Mouse (Mus musculus): ENCODE measurements around the gene Itm2c. TPM values are rescaled to one million over a fixed set of nuclear protein-coding genes. Genes with fewer than 3 reads are reported as not detected.
A peak's percentile ranks its signal among the peaks of the same experiment; 100 is the strongest.

Itm2c gene
- polyA plus RNA-seq (2012; ENCODE audit: insufficient read depth, insufficient read length, missing spikeins) = 25.8 and 34.7 TPM in 2 replicates

- Histone ChIP-seq H3K27ac (replicated peaks; ENCODE audit: low read depth, low read length) (peak within 1 kb of the TSS; percentile 19; the same call in 1 of the 2 replicates), H3K4me3 (ENCODE audit: insufficient read depth, low read depth, low read length) (peak within 1 kb of the TSS; percentile 86), H3K4me1 (ENCODE audit: control insufficient read depth, insufficient read depth, insufficient read length, low read length) (peaks cover 18% of the 10 kb centered on the region; the same call in 1 of the 2 replicates)
Observed at GRCm38 (mm10) chr1:85894231-85894747, at the start of gene Itm2c. TSS of gene Itm2c (plus strand) at chr1:85894281.

- Histone ChIP-seq H3K27ac (replicated peaks; ENCODE audit: low read depth, low read length) (no peak overlapping the region), H3K4me1 (ENCODE audit: control insufficient read depth, insufficient read depth, insufficient read length, low read length) (no peaks in the 10 kb centered on the region), H3K4me3 (ENCODE audit: insufficient read depth, low read depth, low read length) (no peak overlapping the region)
Observed at GRCm38 (mm10) chr1:85844981-85845380, 49.1 kb upstream of the Itm2c start.

DNA sequence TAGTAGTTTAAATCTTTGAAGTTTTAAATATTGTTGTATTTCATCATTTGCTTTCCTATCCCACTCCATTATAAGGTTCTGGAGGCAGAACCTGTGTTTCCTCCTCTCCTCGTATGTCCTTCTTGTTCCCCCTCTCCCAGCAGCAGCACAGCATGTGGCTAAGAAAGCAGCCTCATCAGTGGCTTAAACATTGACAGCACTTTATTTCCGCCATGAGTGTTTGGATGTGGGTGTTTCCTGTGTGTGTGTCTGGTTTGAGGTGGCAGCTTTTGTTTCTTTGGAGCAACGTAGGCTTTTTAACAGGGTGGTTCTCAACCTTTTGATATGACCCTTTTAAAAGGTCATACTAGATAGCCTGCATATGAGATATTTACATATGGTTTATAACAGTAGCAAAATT lies 48.6 kb upstream of the Itm2c start:
- H3K4me1 ChIP-seq (ENCODE audit: control insufficient read depth, insufficient read depth, insufficient read length, low read length) = no peaks in the 10 kb centered on the region
- H3K4me3 ChIP-seq (ENCODE audit: insufficient read depth, low read depth, low read length) = no peak overlapping the region
- H3K27ac ChIP-seq (replicated peaks; ENCODE audit: low read depth, low read length) = no peak overlapping the region

- H3K4me3 ChIP-seq (ENCODE audit: insufficient read depth, low read depth, low read length) = no peak overlapping the region
- H3K4me1 ChIP-seq (ENCODE audit: control insufficient read depth, insufficient read depth, insufficient read length, low read length) = no peaks in the 10 kb centered on the region
- H3K27ac ChIP-seq (replicated peaks; ENCODE audit: low read depth, low read length) = no peak overlapping the region
Observed at GRCm38 (mm10) chr1:85849016-85849415, 45.1 kb upstream of the Itm2c start.

GRCm38 (mm10) chr1:85850851-85851250 lies 43.2 kb upstream of the Itm2c start:
- no peak overlapping the region for H3K27ac ChIP-seq (replicated peaks; ENCODE audit: low read depth, low read length)
- H3K4me1 ChIP-seq (ENCODE audit: control insufficient read depth, insufficient read depth, insufficient read length, low read length) = no peaks in the 10 kb centered on the region
- no peak overlapping the region for H3K4me3 ChIP-seq (ENCODE audit: insufficient read depth, low read depth, low read length)

- no peaks in the 10 kb centered on the region for H3K4me1 ChIP-seq (ENCODE audit: control insufficient read depth, insufficient read depth, insufficient read length, low read length)
- no peak overlapping the region for H3K27ac ChIP-seq (replicated peaks; ENCODE audit: low read depth, low read length)
- no peak overlapping the region for H3K4me3 ChIP-seq (ENCODE audit: insufficient read depth, low read depth, low read length)
Observed at GRCm38 (mm10) chr1:85852996-85853689, 40.9 kb upstream of the Itm2c start.

- Histone ChIP-seq H3K4me1 (ENCODE audit: control insufficient read depth, insufficient read depth, insufficient read length, low read length) (no peaks in the 10 kb centered on the region), H3K27ac (replicated peaks; ENCODE audit: low read depth, low read length) (no peak overlapping the region), H3K4me3 (ENCODE audit: insufficient read depth, low read depth, low read length) (no peak overlapping the region)
Observed at GRCm38 (mm10) chr1:85853865-85854264, 40.2 kb upstream of the Itm2c start.

DNA sequence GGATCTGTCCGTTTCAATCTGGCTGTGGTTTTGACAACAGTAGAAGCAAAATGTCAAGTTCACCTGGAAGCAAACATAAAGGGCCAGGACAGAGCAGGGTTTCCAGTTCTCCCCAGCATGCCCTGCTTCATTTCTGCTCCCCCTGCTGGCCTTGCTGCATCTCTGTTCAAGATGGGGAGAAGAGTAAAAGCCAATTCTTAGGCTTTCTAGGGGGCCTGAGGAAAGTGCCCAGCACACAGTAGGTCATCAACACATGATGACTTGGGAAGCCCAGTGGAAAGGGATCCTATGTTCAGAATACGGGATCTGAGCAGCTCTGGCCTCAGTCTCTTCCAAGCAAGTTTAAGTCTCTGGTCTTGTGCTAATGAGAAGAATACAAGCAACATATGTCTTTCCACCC lies 39.6 kb upstream of the Itm2c start:
- Histone ChIP-seq H3K4me1 (ENCODE audit: control insufficient read depth, insufficient read depth, insufficient read length, low read length) (no peaks in the 10 kb centered on the region), H3K4me3 (ENCODE audit: insufficient read depth, low read depth, low read length) (no peak overlapping the region), H3K27ac (replicated peaks; ENCODE audit: low read depth, low read length) (no peak overlapping the region)

- H3K4me1 ChIP-seq (ENCODE audit: control insufficient read depth, insufficient read depth, insufficient read length, low read length) = no peaks in the 10 kb centered on the region
- H3K4me3 ChIP-seq (ENCODE audit: insufficient read depth, low read depth, low read length) = no peak overlapping the region
- H3K27ac ChIP-seq (replicated peaks; ENCODE audit: low read depth, low read length) = no peak overlapping the region
Observed at GRCm38 (mm10) chr1:85856266-85856665, 37.8 kb upstream of the Itm2c start.

DNA sequence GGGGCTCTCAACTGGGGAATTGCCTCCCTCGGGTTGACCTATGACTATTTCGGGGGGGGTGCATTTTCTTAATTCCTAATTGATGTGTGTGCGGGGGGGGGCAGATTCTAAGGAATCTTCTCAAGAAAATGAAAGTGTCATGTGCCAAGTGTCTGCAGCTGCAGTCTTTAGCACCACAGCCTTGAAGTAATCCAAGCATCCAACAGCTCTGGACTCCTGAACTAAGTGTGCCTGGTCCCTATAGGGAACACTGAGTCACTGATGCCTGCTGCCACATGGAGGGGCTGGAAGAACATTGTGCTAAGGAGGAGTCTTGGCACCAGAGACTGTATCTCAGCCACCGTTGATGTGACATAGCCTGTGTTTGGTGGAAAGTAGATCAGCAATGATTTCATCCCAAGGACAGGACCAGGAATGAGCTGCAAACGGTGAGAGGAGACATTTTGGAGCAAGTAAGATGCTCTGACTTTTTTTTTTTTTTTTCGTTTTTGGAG lies 36.8 kb upstream of the Itm2c start:
- Histone ChIP-seq H3K4me1 (ENCODE audit: control insufficient read depth, insufficient read depth, insufficient read length, low read length) (no peaks in the 10 kb centered on the region), H3K27ac (replicated peaks; ENCODE audit: low read depth, low read length) (no peak overlapping the region), H3K4me3 (ENCODE audit: insufficient read depth, low read depth, low read length) (no peak overlapping the region)

GRCm38 (mm10) chr1:85864383-85864782 lies 29.7 kb upstream of the Itm2c start:
- no peaks in the 10 kb centered on the region for H3K4me1 ChIP-seq (ENCODE audit: control insufficient read depth, insufficient read depth, insufficient read length, low read length)
- H3K4me3 ChIP-seq (ENCODE audit: insufficient read depth, low read depth, low read length) = no peak overlapping the region
- no peak overlapping the region for H3K27ac ChIP-seq (replicated peaks; ENCODE audit: low read depth, low read length)

- no peaks in the 10 kb centered on the region for H3K4me1 ChIP-seq (ENCODE audit: control insufficient read depth, insufficient read depth, insufficient read length, low read length)
- H3K4me3 ChIP-seq (ENCODE audit: insufficient read depth, low read depth, low read length) = no peak overlapping the region
- no peak overlapping the region for H3K27ac ChIP-seq (replicated peaks; ENCODE audit: low read depth, low read length)
Observed at GRCm38 (mm10) chr1:85870001-85870400, 24.1 kb upstream of the Itm2c start.

DNA sequence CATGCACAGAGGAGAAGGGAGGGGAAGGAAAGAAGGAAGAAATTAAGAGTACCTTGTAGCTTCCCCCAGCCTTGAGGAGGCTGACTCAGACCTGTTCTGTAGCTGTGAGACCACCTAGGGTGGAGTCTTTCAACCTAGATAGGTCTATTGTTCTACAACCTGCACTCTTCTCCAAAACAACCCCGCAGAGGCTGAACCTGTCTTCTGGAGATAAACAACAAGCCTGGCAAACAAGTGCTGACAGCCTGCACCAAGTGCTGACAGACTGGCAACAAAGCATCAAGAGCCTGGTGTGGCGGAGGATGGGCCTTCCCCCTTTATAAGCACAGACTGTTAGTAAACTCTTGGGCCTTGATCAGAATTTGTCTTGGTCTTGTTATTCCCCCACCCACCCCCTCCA lies 23.5 kb upstream of the Itm2c start:
- Histone ChIP-seq H3K4me1 (ENCODE audit: control insufficient read depth, insufficient read depth, insufficient read length, low read length) (no peaks in the 10 kb centered on the region), H3K27ac (replicated peaks; ENCODE audit: low read depth, low read length) (no peak overlapping the region), H3K4me3 (ENCODE audit: insufficient read depth, low read depth, low read length) (no peak overlapping the region)

DNA sequence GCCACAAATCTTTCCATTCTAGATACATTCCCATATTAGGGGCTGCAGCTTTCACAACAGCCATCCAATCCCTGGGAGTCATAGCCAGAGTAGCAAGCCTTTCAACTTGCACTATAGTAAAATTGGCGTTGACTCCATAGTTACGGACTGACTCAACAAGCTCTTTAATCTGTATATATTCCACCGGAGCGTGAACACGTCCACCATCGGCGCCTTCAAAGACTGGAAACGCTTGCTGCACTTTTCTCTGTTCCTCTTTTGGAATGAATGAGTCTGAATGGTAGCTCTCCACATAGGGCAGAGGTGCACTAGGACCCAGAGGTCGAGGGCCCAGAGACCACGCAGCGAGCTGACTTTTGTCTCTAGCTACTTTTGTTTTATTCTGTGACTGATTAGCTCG lies 12.1 kb upstream of the Itm2c start:
- Histone ChIP-seq H3K27ac (replicated peaks; ENCODE audit: low read depth, low read length) (no peak overlapping the region), H3K4me1 (ENCODE audit: control insufficient read depth, insufficient read depth, insufficient read length, low read length) (no peaks in the 10 kb centered on the region), H3K4me3 (ENCODE audit: insufficient read depth, low read depth, low read length) (no peak overlapping the region)

- Histone ChIP-seq H3K27ac (replicated peaks; ENCODE audit: low read depth, low read length) (no peak overlapping the region), H3K4me3 (ENCODE audit: insufficient read depth, low read depth, low read length) (no peak overlapping the region), H3K4me1 (ENCODE audit: control insufficient read depth, insufficient read depth, insufficient read length, low read length) (no peaks in the 10 kb centered on the region)
Observed at GRCm38 (mm10) chr1:85887221-85887620, 6.9 kb upstream of the Itm2c start.

GRCm38 (mm10) chr1:85894748-85895360 lies 773 bp downstream of the Itm2c start:
- peaks cover 22% of the 10 kb centered on the region; the same call in 1 of the 2 replicates for H3K4me1 ChIP-seq (ENCODE audit: control insufficient read depth, insufficient read depth, insufficient read length, low read length)
- peak overlapping the region; percentile 86 for H3K4me3 ChIP-seq (ENCODE audit: insufficient read depth, low read depth, low read length)
- peak overlapping the region; percentile 19 for H3K27ac ChIP-seq (replicated peaks; ENCODE audit: low read depth, low read length)

All from brown adipose tissue, adult 24 weeks (tissue).